Mouse (Mus musculus) kidney, adult 2 months (tissue): ENCODE measurements around the gene Snrpf.

Experiments used
- CTCF ChIP-seq: fragments of 200-500 bp; conservative IDR thresholded peaks from 2 replicates; pipeline ENCODE4 v1.5.1; 2011; ENCODE audit warnings: low read depth, mild to moderate bottlenecking, control low read depth, low read length, moderate library complexity, mixed read lengths; ENCODE audit not compliant: insufficient read depth, insufficient read length
- POLR2A ChIP-seq: fragments of 200-500 bp; IDR thresholded peaks from one replicate; pipeline ENCODE4 v1.6.1; 2011; ENCODE audit warnings: low read depth, low read length, control low read depth

GRCm38 (mm10) chr10:93633563-93633962 lies 44.1 kb upstream of the Snrpf start:
- TF ChIP-seq CTCF (no peak), POLR2A (no peak)
